Mouse (Mus musculus) CD4-positive helper T cell, adult 2 months (primary cell): ENCODE measurements at regions not wholly inside any gene's neighbourhood (a gene's known extent, or its start where the extent isn't known, plus 50 kb on each side); places are given as distances from the start of the nearest gene placed in this dataset.

ENCODE experiments used
- DNase-seq: peaks from one replicate; pipeline ENCODE4 v3.0.0-alpha.2; 2012; ENCODE audit warnings: low read depth, missing footprints, low spot score

DNA sequence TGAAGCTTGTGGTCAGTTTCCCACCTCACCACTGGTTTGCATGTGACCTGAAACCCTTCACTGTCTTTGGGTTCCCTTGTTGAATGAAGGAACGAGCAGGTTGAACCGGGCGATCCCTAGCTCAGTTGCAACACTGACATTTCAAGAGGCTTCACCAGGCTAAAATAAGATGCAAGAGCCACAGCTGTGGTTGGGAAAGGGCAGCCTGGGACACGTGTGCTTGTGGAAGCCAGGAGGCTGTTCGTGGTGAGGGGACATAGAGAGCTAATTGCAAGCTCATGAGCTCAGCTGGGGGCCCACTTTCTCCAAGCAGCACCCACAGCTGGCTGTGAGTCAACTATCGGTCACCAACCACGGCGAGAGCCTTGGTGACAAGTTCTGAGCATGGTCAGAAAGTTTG, 64.8 kb upstream of the 1600014C23Rik start:
- DNase-seq = no peak

DNA sequence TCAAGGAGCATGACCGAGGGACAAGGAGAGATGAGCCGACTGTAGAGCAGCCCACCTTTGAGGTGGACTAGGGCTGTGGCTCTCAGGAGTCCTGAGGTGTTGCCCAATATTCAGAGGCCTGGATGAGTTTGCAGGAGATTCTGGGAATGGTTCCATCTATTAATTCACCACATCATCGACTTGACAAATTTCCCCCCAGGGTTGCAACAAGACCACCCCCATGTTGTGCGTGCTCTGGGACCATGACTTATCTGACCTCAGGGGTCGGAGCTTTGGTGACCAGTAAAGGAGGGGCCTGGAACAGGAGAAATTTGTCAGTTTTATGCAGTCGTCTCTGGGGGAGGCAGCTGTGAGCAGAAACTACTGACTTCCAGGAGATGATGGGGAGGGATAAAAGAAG, 63.5 kb upstream of the 1600014C23Rik start:
- no peak for DNase-seq

DNA sequence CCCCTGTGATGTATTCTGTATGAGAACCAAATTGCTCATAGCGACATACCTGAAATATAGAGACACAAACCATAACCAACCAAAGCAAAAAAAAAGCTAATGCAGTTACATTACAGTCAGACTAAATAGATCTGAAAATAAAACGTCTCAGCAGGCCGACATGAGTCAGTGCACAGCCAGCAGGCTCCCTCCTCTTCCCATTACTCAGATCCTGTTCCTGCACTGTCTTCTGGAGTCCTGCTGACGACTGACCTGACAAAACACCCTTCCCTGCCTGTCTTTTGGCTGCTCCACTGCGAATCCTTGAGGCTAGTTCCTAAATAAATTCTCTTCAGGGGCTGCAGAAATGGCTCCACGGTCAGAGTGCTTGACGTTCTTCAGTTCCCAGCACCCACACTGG, 61.3 kb upstream of the 1600014C23Rik start:
- DNase-seq = no peak

DNA sequence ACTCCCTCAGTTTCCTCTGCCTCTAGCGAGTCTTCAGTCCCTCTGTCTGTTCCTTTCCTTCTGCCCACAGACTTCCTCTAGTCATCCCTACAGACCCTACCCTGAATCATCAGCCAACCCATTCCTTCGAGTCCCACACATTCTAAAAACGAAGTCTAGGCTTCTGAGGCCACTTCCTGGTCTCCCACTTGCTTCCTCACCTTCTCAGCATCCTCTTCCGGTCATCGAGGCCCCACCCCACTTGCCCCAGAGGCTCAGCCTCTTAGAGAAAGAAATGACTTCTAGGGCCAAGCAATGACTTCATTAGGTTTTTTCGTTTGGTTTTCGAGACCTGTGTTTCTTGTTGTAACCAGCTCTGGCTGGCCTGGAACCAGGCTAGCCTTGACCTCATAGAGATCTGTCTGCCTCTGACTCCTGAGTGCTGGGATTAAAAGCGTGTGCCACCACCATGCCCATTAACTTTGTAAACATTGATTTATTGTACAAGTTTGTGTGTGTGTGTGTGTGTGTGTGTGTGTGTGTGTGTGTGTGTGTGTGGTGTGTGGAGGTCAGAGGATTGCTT, 57.4 kb upstream of the 1600014C23Rik start:
- no peak for DNase-seq

GRCm38 (mm10) chr17:45789777-45790176, 56.1 kb upstream of the 1600014C23Rik start:
- DNase-seq = no peak

GRCm38 (mm10) chr17:45784905-45785304, 51.3 kb upstream of the 1600014C23Rik start:
- no peak for DNase-seq

GRCm38 (mm10) chr17:45784496-45784895, 50.9 kb upstream of the 1600014C23Rik start:
- no peak for DNase-seq
